18 mouse cellular contexts compared by ENCODE assay signal in genomic region chr19:43477436-43477835, GRCm38 (mm10). TPM values are rescaled to one million over a fixed set of nuclear protein-coding genes. Genes with fewer than 3 reads are reported as not detected.
"Had no signal": no experiment of that assay in that cellular context is flagged by ENCODE, and none has a peak within 500 bp of the region (broad histone marks: within the 10 kb centered on the region; RNA-seq: fewer than 3 reads in every experiment).

No protein-coding gene starts in this region.

- H3K27ac ChIP-seq: liver, embryonic 14.5 days; midbrain, embryonic 10.5 days; neural tube, embryonic 12.5 days had no signal

- H3K4me1 ChIP-seq: midbrain, embryonic 10.5 days; neural tube, embryonic 12.5 days had no signal

- H3K9ac ChIP-seq: liver, embryonic 14.5 days; lung, embryonic 14.5 days; neural tube, embryonic 12.5 days had no signal

- H3K4me3 ChIP-seq: midbrain, embryonic 10.5 days; myocyte; neural tube, embryonic 12.5 days had no signal

- H3K4me2 ChIP-seq: lung, embryonic 14.5 days; neural tube, embryonic 12.5 days had no signal

- DNase-seq: lung, adult 18-20 months; lung, embryonic 14.5 days; lung, postnatal 10 days; lung, postnatal 4 days; midbrain, embryonic 14.5 days; retina, postnatal 1 day; right cerebral cortex, adult 18-20 months; right cerebral cortex, postnatal 25 days; right cerebral cortex, postnatal 4 days; spleen, adult 18-20 months; thymus, adult 18-20 months; thymus, postnatal 14 days; thymus, postnatal 36 days had no signal

- H3K27me3 ChIP-seq: neural tube, embryonic 12.5 days had no signal

- H3K36me3 ChIP-seq: midbrain, embryonic 10.5 days; neural tube, embryonic 12.5 days had no signal

- H3K9me3 ChIP-seq: midbrain, embryonic 10.5 days; neural tube, embryonic 12.5 days had no signal

- ATAC-seq: midbrain, embryonic 16.5 days had no signal

RNA-seq across cellular contexts. Expression of gene Cnnm1, which starts 37.2 kb away (rescaled TPM):
- polyA plus RNA-seq: myocyte had no signal
